Mouse (Mus musculus): Measurements from ENCODE around the gene Jdp2. TPM values are rescaled to one million over a fixed set of nuclear protein-coding genes. Genes with fewer than 3 reads are reported as not detected.
A peak's percentile ranks its signal among the peaks of the same experiment; 100 is the strongest.
"Not testable (repeated sequence)": the region's sequence is repeated elsewhere in the genome, so short reads cannot be mapped to it uniquely, and the experiment has no call there.

The Jdp2 gene
- polyA plus RNA-seq, 1 experiment from 2014 or later, result 0.62 TPM

DNA sequence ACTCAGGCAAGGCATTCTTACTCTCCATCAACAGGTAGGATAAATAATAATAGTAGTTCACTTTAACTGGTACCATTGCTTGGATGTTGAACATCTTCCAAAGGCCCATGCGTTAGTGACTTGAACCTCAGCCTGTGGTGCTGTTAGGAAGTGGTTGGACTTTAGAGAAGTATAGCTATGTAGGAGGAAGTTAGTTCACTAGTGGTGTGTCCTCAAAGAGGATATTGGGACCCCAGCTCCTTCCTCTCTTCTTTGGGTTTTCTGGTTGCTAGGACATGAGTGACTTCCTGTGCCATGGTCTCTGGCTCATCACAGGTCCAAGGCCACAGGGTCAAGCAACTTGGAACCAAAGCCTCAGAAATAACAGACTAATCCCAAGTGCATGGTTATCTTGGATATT, 49.1 kb downstream of the Jdp2 start:
- Histone ChIP-seq H3K36me3 (ENCODE audit: control insufficient read depth, insufficient read depth, low read length) (no peaks in the 10 kb centered on the region), H3K27ac (ENCODE audit: low read depth, low read length) (no peak overlapping the region)

DNA sequence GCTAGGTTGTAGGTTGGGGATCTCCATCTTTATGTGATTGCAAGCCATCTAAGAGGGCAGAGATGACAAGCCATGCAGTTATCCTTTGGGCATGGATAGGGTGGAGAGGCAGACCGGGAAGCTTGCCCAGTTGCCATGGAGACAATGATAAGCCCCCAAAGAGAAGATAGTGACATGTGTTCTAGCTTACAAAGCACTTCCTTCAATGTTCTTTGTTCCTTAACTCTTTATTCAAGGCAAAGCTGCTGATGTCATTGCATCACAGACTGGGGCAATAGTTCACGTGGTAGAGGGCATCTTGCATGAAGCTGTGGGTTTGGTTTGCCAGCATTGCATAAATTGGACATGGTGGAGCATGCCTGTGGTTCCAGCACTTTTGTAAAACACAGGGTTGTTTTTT, 60.5 kb downstream of the Jdp2 start:
- Histone ChIP-seq H3K36me3 (ENCODE audit: control insufficient read depth, insufficient read depth, low read length) (no peaks in the 10 kb centered on the region), H3K27me3 (ENCODE audit: control insufficient read depth, insufficient read depth, low read length) (no peaks in the 10 kb centered on the region), H3K4me1 (ENCODE audit: control insufficient read depth, insufficient read depth, low read length) (peaks cover 3% of the 10 kb centered on the region; the same call in 1 of the 2 replicates), H3K27ac (ENCODE audit: low read depth, low read length) (no peak overlapping the region), H3K9ac (ENCODE audit: low read depth, low read length) (no peak overlapping the region), H3K4me2 (no peak overlapping the region), H3K9me3 (replicated peaks; ENCODE audit: control insufficient read depth, low read length) (no peaks in the 10 kb centered on the region), H3K4me3 (ENCODE audit: low read depth, low read length) (no peak overlapping the region)
- 34% methylated on average over 2 of the region's 2 CpGs for WGBS (ENCODE audit: insufficient replicate concordance)
- ATAC-seq (replicated peaks; ENCODE audit: insufficient number of reproducible peaks, low FRiP score, low TSS enrichment), result peak; percentile 22; the same call in 1 of the 2 replicates

More for the DNA sequence above, 49.1 kb downstream of the Jdp2 start:
- H3K9me3 ChIP-seq (replicated peaks; ENCODE audit: control insufficient read depth, low read length), result no peaks in the 10 kb centered on the region
- no peaks in the 10 kb centered on the region for H3K27me3 ChIP-seq (ENCODE audit: control insufficient read depth, insufficient read depth, low read length)
- no peak overlapping the region for H3K4me2 ChIP-seq
- no peaks in the 10 kb centered on the region for H3K4me1 ChIP-seq (ENCODE audit: control insufficient read depth, insufficient read depth, low read length)
- no peak for ATAC-seq (replicated peaks; ENCODE audit: insufficient number of reproducible peaks, low FRiP score, low TSS enrichment)
- 88% methylated on average over 1 of the region's 1 CpGs for WGBS (ENCODE audit: insufficient replicate concordance)
- H3K9ac ChIP-seq (ENCODE audit: low read depth, low read length), result no peak overlapping the region
- no peak overlapping the region for H3K4me3 ChIP-seq (ENCODE audit: low read depth, low read length)

DNA sequence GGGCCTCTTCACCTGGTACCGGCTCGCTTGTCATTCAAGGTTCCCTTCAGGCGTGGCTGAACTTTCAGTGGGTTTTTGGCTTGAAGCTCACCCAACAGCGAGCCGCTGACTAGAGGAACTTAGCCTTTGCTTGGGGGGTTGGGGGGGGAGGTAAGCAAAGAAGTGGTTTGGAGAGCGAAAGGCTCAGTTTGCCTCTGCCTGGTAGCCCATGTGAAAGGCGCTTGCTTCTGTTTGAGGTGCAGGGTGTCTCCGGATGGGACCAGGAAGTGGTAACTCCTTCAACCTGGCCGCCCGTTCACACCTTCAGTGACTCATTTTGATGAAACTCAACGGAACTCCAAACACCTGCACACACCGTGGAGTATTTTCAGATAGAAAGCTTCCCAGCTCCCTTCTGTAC, 62.0 kb downstream of the Jdp2 start:
- Histone ChIP-seq H3K27ac (ENCODE audit: low read depth, low read length) (no peak overlapping the region), H3K9me3 (replicated peaks; ENCODE audit: control insufficient read depth, low read length) (no peaks in the 10 kb centered on the region), H3K4me2 (no peak overlapping the region), H3K4me1 (ENCODE audit: control insufficient read depth, insufficient read depth, low read length) (peaks cover 3% of the 10 kb centered on the region; the same call in 1 of the 2 replicates), H3K9ac (ENCODE audit: low read depth, low read length) (no peak overlapping the region), H3K36me3 (ENCODE audit: control insufficient read depth, insufficient read depth, low read length) (no peaks in the 10 kb centered on the region), H3K27me3 (ENCODE audit: control insufficient read depth, insufficient read depth, low read length) (no peaks in the 10 kb centered on the region), H3K4me3 (ENCODE audit: low read depth, low read length) (no peak overlapping the region)
- WGBS (ENCODE audit: insufficient replicate concordance), result 90% methylated on average over 12 of the region's 12 CpGs
- ATAC-seq (replicated peaks; ENCODE audit: insufficient number of reproducible peaks, low FRiP score, low TSS enrichment), result no peak

DNA sequence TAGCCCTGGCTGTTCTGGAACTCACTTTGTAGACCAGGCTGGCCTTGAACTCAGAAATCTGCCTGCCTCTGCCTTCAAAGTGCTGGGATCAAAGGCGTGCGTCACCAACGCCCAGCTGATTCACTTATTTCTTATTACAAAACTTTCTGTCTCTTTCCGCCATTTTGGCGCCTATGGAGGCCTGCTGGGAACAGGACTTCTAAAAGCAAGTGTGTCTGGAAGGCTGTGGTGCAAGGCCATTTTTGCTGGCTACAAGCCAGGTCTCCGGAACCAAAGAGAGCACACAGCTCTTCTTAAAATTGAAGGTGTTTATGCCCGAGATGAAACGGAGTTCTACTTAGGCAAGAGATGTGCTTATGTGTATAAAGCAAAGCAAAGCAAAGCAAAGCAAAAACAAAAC, 63.4 kb downstream of the Jdp2 start:
- ATAC-seq (replicated peaks; ENCODE audit: insufficient number of reproducible peaks, low FRiP score, low TSS enrichment), result not testable (repeated sequence)

DNA sequence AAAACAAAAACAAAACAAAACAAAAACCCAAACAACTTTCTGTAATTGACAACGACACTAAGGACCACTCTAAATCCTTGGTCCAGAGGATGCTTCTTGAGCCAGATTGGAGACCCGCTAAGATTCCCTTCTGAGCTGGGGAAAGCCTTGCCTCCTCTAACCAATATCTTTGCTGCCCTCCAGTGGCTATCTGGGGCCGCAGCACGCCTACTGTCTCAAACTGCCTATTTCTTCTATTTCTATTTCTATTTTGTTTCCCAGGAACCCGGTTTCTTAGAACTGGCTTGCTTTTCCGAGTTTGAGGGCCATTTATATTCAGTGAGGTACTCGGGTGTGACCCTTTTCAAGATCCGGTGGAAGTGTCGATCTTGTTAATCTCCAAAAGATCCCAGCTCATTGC, 64.1 kb downstream of the Jdp2 start:
- Histone ChIP-seq H3K9ac (ENCODE audit: low read depth, low read length) (no peak overlapping the region), H3K27me3 (ENCODE audit: control insufficient read depth, insufficient read depth, low read length) (no peaks in the 10 kb centered on the region), H3K4me2 (no peak overlapping the region), H3K27ac (ENCODE audit: low read depth, low read length) (no peak overlapping the region), H3K9me3 (replicated peaks; ENCODE audit: control insufficient read depth, low read length) (no peaks in the 10 kb centered on the region), H3K36me3 (ENCODE audit: control insufficient read depth, insufficient read depth, low read length) (no peaks in the 10 kb centered on the region), H3K4me1 (ENCODE audit: control insufficient read depth, insufficient read depth, low read length) (peaks cover 3% of the 10 kb centered on the region; the same call in 1 of the 2 replicates), H3K4me3 (ENCODE audit: low read depth, low read length) (no peak overlapping the region)
- WGBS (ENCODE audit: insufficient replicate concordance), result 12% methylated on average over 9 of the region's 9 CpGs
- ATAC-seq (replicated peaks; ENCODE audit: insufficient number of reproducible peaks, low FRiP score, low TSS enrichment), result no peak

More for the DNA sequence above, 63.4 kb downstream of the Jdp2 start:
- H3K4me3 ChIP-seq (ENCODE audit: low read depth, low read length); H3K27ac ChIP-seq (ENCODE audit: low read depth, low read length); H3K4me2 ChIP-seq; H3K9ac ChIP-seq (ENCODE audit: low read depth, low read length); H3K27me3 ChIP-seq (ENCODE audit: control insufficient read depth, insufficient read depth, low read length); H3K36me3 ChIP-seq (ENCODE audit: control insufficient read depth, insufficient read depth, low read length); H3K4me1 ChIP-seq (ENCODE audit: control insufficient read depth, insufficient read depth, low read length); H3K9me3 ChIP-seq (replicated peaks; ENCODE audit: control insufficient read depth, low read length): not testable (repeated sequence)
- 79% methylated on average over 8 of the region's 8 CpGs for WGBS (ENCODE audit: insufficient replicate concordance)

DNA sequence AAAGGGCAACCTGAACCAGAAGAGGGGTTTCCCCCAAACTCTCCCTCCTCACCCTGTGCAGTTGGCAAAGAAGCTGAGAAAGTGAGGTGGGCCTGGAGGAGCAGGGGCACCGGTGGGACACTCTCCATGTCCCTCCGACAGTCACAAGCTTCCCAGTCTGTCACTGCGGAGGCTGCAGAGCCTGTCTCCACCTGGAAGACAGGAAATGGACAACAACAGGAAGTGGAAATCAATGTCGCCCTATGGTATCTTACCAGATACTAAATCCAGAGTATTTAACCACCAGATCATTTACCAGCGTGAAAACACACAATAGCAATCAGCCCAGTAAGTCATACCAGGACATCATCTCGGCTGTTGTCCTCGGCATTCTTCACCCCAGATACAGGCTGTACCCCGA, 67.3 kb downstream of the Jdp2 start:
- no peaks in the 10 kb centered on the region for H3K9me3 ChIP-seq (replicated peaks; ENCODE audit: control insufficient read depth, low read length)
- no peak overlapping the region for H3K4me2 ChIP-seq
- H3K27me3 ChIP-seq (ENCODE audit: control insufficient read depth, insufficient read depth, low read length), result no peaks in the 10 kb centered on the region
- 72% methylated on average over 8 of the region's 8 CpGs for WGBS (ENCODE audit: insufficient replicate concordance)
- H3K4me1 ChIP-seq (ENCODE audit: control insufficient read depth, insufficient read depth, low read length), result no peaks in the 10 kb centered on the region
- no peak overlapping the region for H3K27ac ChIP-seq (ENCODE audit: low read depth, low read length)
- H3K4me3 ChIP-seq (ENCODE audit: low read depth, low read length), result no peak overlapping the region
- no peaks in the 10 kb centered on the region for H3K36me3 ChIP-seq (ENCODE audit: control insufficient read depth, insufficient read depth, low read length)
- ATAC-seq (replicated peaks; ENCODE audit: insufficient number of reproducible peaks, low FRiP score, low TSS enrichment), result no peak
- no peak overlapping the region for H3K9ac ChIP-seq (ENCODE audit: low read depth, low read length)

DNA sequence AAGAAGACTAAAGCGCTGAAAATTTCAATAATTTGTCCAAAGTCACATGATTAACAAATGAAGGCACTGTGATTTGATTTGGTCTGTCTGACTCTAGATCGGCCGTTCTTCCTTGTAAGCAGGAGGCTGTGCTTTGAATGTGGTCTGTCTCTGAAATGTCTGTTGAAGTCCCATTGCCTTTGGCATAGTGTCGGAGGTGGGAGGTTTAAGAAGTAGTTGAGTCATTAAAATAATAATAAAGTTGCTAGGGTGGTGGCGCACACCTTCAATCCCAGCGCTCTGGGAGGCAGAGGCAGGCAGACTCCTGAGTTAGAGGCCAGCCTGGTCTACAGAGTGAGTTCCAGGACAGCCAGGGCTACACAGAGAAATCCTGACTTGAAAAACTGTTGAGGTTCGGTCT, 68.2 kb downstream of the Jdp2 start:
- H3K9me3 ChIP-seq (replicated peaks; ENCODE audit: control insufficient read depth, low read length), result no peaks in the 10 kb centered on the region
- H3K27me3 ChIP-seq (ENCODE audit: control insufficient read depth, insufficient read depth, low read length), result no peaks in the 10 kb centered on the region
- H3K4me2 ChIP-seq, result no peak overlapping the region
- H3K36me3 ChIP-seq (ENCODE audit: control insufficient read depth, insufficient read depth, low read length), result no peaks in the 10 kb centered on the region
- no peaks in the 10 kb centered on the region for H3K4me1 ChIP-seq (ENCODE audit: control insufficient read depth, insufficient read depth, low read length)
- no peak overlapping the region for H3K9ac ChIP-seq (ENCODE audit: low read depth, low read length)
- no peak for ATAC-seq (replicated peaks; ENCODE audit: insufficient number of reproducible peaks, low FRiP score, low TSS enrichment)
- 85% methylated on average over 7 of the region's 7 CpGs for WGBS (ENCODE audit: insufficient replicate concordance)
- H3K4me3 ChIP-seq (ENCODE audit: low read depth, low read length), result no peak overlapping the region
- H3K27ac ChIP-seq (ENCODE audit: low read depth, low read length), result no peak overlapping the region

DNA sequence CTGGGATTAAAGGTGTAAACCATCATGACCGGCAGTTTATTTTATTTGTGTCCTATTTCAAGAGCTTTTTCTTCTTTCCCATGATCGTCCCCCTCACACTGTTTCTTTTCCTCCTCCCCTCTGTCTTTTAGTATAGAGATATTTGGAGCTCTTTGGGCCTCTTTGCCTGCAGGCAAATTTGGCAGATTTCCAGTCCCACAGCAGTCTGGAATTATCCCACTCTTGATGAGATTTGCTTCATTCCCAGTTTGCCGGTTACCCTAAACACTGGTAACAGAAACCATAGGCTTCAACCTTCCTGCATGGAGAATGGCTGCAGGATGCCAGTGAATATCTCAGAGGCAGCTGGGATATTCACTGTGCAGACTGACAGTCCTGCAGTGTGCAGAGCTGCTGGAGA, 69.9 kb downstream of the Jdp2 start:
- no peaks in the 10 kb centered on the region for H3K36me3 ChIP-seq (ENCODE audit: control insufficient read depth, insufficient read depth, low read length)
- no peak for ATAC-seq (replicated peaks; ENCODE audit: insufficient number of reproducible peaks, low FRiP score, low TSS enrichment)
- H3K4me1 ChIP-seq (ENCODE audit: control insufficient read depth, insufficient read depth, low read length), result no peaks in the 10 kb centered on the region
- H3K27me3 ChIP-seq (ENCODE audit: control insufficient read depth, insufficient read depth, low read length), result no peaks in the 10 kb centered on the region
- H3K4me3 ChIP-seq (ENCODE audit: low read depth, low read length), result no peak overlapping the region
- no peaks in the 10 kb centered on the region for H3K9me3 ChIP-seq (replicated peaks; ENCODE audit: control insufficient read depth, low read length)
- no peak overlapping the region for H3K4me2 ChIP-seq
- no peak overlapping the region for H3K9ac ChIP-seq (ENCODE audit: low read depth, low read length)
- no peak overlapping the region for H3K27ac ChIP-seq (ENCODE audit: low read depth, low read length)
- WGBS (ENCODE audit: insufficient replicate concordance), result 54% methylated on average over 3 of the region's 3 CpGs

DNA sequence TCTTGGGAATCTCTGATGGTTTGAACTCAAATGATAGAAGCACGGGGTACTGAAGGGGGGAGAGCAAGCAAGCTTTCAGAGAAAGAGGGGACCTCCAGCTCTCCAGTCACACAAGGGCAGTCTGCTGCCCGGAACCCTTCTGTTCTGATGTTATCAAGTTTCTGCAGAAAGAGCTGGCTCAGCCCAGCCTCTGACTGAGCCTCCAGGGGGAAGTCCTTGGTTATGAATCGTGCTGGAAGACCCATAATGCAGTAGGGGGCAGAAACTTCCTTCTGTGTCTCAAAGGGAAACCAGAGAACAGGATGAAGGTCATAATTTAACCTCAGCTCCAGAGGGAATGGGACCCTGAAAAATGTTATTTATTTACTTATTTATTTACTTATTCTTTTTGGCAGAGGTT, 71.3 kb downstream of the Jdp2 start:
- Histone ChIP-seq H3K27ac (ENCODE audit: low read depth, low read length) (no peak overlapping the region), H3K4me1 (ENCODE audit: control insufficient read depth, insufficient read depth, low read length) (no peaks in the 10 kb centered on the region), H3K4me2 (no peak overlapping the region), H3K9ac (ENCODE audit: low read depth, low read length) (no peak overlapping the region), H3K36me3 (ENCODE audit: control insufficient read depth, insufficient read depth, low read length) (no peaks in the 10 kb centered on the region), H3K4me3 (ENCODE audit: low read depth, low read length) (no peak overlapping the region), H3K9me3 (replicated peaks; ENCODE audit: control insufficient read depth, low read length) (no peaks in the 10 kb centered on the region), H3K27me3 (ENCODE audit: control insufficient read depth, insufficient read depth, low read length) (no peaks in the 10 kb centered on the region)
- no peak for ATAC-seq (replicated peaks; ENCODE audit: insufficient number of reproducible peaks, low FRiP score, low TSS enrichment)
- WGBS (ENCODE audit: insufficient replicate concordance), result 65% methylated on average over 3 of the region's 3 CpGs

All from heart, embryonic 11.5 days (tissue).